Mouse (Mus musculus): ENCODE measurements around the gene Ephb2.

GRCm38 (mm10) chr4:136829837-136830236 is 6.0 kb downstream of the Ephb2 start:
- TF ChIP-seq GATA1 (IDR thresholded peaks at IDR 0.05; ENCODE audit: low read length) (no peak), TAL1 (IDR thresholded peaks at IDR 0.05; ENCODE audit: low read length) (no peak)
